Mouse (Mus musculus) megakaryocyte, embryonic 14.5 days (primary cell): ENCODE data around the gene Gmppa. TPM values are rescaled to one million over a fixed set of nuclear protein-coding genes. Genes with fewer than 3 reads are reported as not detected.

Experiments
- H3K27me3 ChIP-seq: replicated peaks from 2 replicates; pipeline ENCODE3; 2012; ENCODE audit warnings: inconsistent platforms
- H3K36me3 ChIP-seq: replicated peaks from 2 replicates; pipeline ENCODE3; 2012; ENCODE audit warnings: low read length, inconsistent platforms, mixed read lengths
- H3K4me1 ChIP-seq: 2 replicates; pipeline ENCODE4 v1.6.1; 2012; ENCODE audit warnings: inconsistent platforms
- H3K4me3 ChIP-seq: replicated peaks from 2 replicates; pipeline ENCODE3; 2012; ENCODE audit warnings: moderate library complexity, mild to moderate bottlenecking, inconsistent platforms
- H3K9me3 ChIP-seq: 2 replicates; pipeline ENCODE4 v1.6.1; 2012; ENCODE audit warnings: inconsistent platforms
- FLI1 ChIP-seq: IDR thresholded peaks from 2 replicates; pipeline ENCODE4 v1.6.1; 2012; ENCODE audit warnings: low read length, inconsistent platforms, mixed read lengths
- GATA1 ChIP-seq: IDR thresholded peaks from 3 replicates; pipeline ENCODE4 v1.6.1; 2012; ENCODE audit warnings: mixed read lengths, low read length, inconsistent platforms, borderline replicate concordance
- polyA plus RNA-seq: library from polyadenylated mRNA; stranded (reverse); fragments of >175 nt; gene quantifications from 2 replicates; pipeline ENCODE4 v1.2.3, GENCODE M21; 2012; ENCODE audit warnings: low replicate concordance; ENCODE audit not compliant: insufficient read depth

Gene Gmppa
- 234 and 693 TPM in 2 replicates for polyA plus RNA-seq

DNA sequence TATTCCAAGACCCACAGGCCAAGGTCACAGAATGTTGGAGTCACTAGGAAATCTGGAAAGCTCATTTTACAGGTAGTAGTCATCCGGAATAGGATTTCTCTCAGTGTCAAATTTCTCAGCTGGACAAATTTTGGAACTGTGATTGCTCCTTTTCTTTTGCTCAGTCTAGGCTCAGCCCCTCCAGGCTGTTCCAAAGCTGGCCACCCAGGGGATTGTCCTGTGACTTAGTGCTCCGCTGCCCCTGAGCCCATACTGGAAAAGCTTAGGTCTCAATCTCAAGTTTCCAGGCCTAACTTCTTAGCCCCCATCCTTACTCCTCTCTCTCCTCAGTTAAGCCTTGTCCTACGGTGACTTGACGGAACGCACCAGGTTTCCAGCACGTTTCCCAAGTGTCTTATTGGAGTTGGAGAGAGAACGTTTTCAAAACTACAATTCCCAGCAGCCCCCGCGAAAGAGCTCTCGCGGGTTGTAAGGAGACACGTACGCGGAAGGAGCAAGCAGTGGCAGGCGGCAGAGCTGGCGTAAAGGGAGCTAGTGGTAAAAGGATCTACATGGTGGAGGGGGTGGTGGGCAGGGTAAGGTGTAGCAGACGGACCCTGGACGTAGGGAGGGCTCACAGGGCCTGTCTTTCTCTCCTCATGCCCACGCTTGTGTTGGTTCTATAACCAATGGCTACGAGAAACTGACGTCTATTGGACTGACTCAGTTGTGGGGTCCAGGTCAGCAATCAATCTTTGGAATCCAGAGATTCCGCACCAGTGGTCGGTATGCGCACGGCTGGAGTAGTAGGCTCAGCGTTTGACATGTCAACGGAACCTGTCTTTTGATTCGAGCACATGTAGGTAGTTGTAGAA, at the start of gene Gmppa:
Gmppa (plus strand) TSS at position 456 of the 854 bp plus-strand sequence.
- TF ChIP-seq FLI1 (no peak), GATA1 (no peak)
- Histone ChIP-seq H3K36me3 (peaks cover 38% of the 10 kb centered on the region), H3K4me3 (peak within 1 kb of the TSS; percentile 99), H3K9me3 (no peaks in the 10 kb centered on the region), H3K4me1 (peaks cover 25% of the 10 kb centered on the region), H3K27me3 (peaks cover 39% of the 10 kb centered on the region)

DNA sequence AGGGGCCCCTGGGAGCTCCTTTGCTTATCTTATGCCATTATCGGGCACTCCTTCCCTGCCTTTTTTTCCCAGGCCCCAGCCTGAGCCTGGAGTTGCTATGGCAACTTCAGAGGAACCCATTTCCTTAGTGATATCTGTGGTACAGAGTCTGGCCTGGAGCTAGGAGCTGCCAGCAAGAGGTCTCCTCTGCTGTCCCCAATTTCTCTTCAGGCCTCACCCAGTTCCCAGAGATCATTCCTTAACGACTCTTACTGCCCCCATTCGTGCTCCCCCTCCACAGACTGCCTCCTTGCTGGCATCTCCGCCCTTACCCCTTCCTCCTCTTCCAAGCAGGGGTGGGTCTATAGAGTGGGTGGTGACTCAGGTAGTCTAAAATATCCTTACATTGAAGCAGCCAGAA, 49.6 kb upstream of the Gmppa start:
- TF ChIP-seq FLI1 (no peak), GATA1 (no peak)
- H3K36me3 ChIP-seq, result no peaks in the 10 kb centered on the region
- H3K27me3 ChIP-seq, result peaks cover 97% of the 10 kb centered on the region
- 0 out of 2 replicates have a peak, but pooled peaks cover 5% of the 10 kb centered on the region for H3K9me3 ChIP-seq
- no peak overlapping the region for H3K4me3 ChIP-seq
- H3K4me1 ChIP-seq, result peaks cover 29% of the 10 kb centered on the region

- H3K9me3 ChIP-seq, result 0 out of 2 replicates have a peak, but pooled peaks cover 5% of the 10 kb centered on the region
- H3K36me3 ChIP-seq, result no peaks in the 10 kb centered on the region
- H3K4me3 ChIP-seq, result no peak overlapping the region
- TF ChIP-seq GATA1 (no peak), FLI1 (no peak)
- peaks cover 95% of the 10 kb centered on the region for H3K27me3 ChIP-seq
- peaks cover 18% of the 10 kb centered on the region for H3K4me1 ChIP-seq
These were observed 48.2 kb upstream of the Gmppa start for GRCm38 (mm10) chr1:75387469-75387928.

- Histone ChIP-seq H3K36me3 (no peaks in the 10 kb centered on the region), H3K27me3 (peaks cover 95% of the 10 kb centered on the region), H3K4me3 (peak overlapping the region; percentile 14)
These were observed 47.5 kb upstream of the Gmppa start for GRCm38 (mm10) chr1:75387929-75388897.

DNA sequence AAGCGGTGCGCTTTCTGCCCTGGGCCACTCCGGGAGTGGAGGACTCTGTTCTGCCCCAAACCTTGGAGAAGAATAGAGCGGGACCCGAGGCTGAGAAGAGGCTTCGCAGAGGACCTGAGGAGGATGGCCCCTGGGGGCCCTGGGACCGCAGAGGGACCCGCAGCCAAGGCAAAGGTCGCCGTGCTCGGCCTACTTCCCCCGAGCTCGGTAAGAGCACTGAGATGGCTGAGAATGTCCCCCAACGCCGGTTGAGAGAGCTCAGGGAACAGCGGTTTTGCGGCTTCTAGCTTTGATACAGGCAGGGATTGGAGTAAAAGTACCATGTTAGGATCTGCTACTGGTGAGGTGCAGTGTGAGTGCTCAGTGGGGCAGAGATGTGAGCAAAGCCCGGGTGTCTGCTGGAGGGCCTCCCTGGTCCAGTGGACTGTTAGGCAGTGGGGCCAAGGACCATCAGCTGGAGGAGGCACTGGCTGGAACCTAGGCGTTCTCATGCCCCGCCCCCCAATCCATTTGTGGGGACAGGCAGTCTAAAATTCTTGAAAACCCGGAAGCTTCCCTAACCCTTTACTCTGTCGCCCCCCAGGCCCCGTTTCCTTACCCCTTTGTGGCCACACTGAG, 46.7 kb upstream of the Gmppa start:
- no peaks in the 10 kb centered on the region for H3K36me3 ChIP-seq
- peaks cover 96% of the 10 kb centered on the region for H3K27me3 ChIP-seq
- no peak overlapping the region for H3K4me3 ChIP-seq
- H3K4me1 ChIP-seq, result peaks cover 25% of the 10 kb centered on the region
- TF ChIP-seq FLI1 (no peak), GATA1 (no peak)
- 0 out of 2 replicates have a peak, but pooled peaks cover 5% of the 10 kb centered on the region for H3K9me3 ChIP-seq

More at GRCm38 (mm10) chr1:75387929-75388897, 47.5 kb upstream of the Gmppa start:
- H3K4me1 ChIP-seq, result peaks cover 20% of the 10 kb centered on the region
- 0 out of 2 replicates have a peak, but pooled peaks cover 5% of the 10 kb centered on the region for H3K9me3 ChIP-seq
- TF ChIP-seq FLI1, result no peak
- TF ChIP-seq GATA1, result no peak

- no peak overlapping the region for H3K4me3 ChIP-seq
- TF ChIP-seq FLI1, result no peak
- no peak for TF ChIP-seq GATA1
- peaks cover 82% of the 10 kb centered on the region for H3K27me3 ChIP-seq
- no peaks in the 10 kb centered on the region for H3K36me3 ChIP-seq
- 0 out of 2 replicates have a peak, but pooled peaks cover 5% of the 10 kb centered on the region for H3K9me3 ChIP-seq
- peaks cover 14% of the 10 kb centered on the region for H3K4me1 ChIP-seq
These were observed 42.6 kb upstream of the Gmppa start for GRCm38 (mm10) chr1:75393139-75393538.

- Histone ChIP-seq H3K27me3 (peaks cover 82% of the 10 kb centered on the region), H3K4me3 (no peak overlapping the region), H3K4me1 (peaks cover 14% of the 10 kb centered on the region), H3K36me3 (no peaks in the 10 kb centered on the region), H3K9me3 (0 out of 2 replicates have a peak, but pooled peaks cover 5% of the 10 kb centered on the region)
- TF ChIP-seq GATA1, result no peak
- TF ChIP-seq FLI1, result no peak
These were observed 41.9 kb upstream of the Gmppa start for GRCm38 (mm10) chr1:75393846-75394245.

DNA sequence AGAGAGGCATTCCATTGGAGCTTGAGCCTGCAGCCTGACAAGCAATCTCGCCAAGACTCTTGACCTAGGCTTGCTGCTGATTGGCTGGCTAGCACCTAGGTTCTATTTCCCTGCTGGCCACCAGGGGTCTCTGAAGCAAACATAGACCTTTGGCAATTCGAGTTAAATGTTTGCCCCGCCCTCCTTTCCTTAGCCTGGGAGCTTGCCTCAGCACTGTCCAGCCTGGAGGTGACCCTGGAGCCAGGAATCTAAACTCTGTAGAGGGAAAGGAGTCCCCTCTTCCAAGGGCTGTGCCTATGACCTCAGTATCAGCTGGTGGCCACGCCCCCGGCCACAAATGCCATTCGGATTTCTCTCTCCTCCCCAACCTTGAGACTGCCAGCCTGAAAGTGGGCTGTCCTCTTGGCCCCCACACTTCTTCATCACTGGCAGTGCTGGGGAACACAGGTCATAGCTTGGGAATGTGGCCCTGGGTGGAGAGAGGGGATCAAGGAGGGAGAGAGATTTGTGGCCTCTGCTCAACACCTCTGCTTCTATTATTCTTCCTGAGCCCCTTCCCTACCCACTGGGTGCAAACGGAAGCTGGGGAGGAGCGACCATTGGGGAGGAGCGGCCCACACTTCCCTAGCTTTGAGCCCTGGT, 36.8 kb upstream of the Gmppa start:
- no peak overlapping the region for H3K4me3 ChIP-seq
- no peaks in the 10 kb centered on the region for H3K9me3 ChIP-seq
- H3K4me1 ChIP-seq, result peaks cover 12% of the 10 kb centered on the region
- H3K27me3 ChIP-seq, result peaks cover 82% of the 10 kb centered on the region
- TF ChIP-seq GATA1, result no peak
- TF ChIP-seq FLI1, result no peak
- H3K36me3 ChIP-seq, result no peaks in the 10 kb centered on the region
